Mouse (Mus musculus) neural tube, embryonic 11.5 days (tissue): ENCODE measurements around the gene Med17. TPM values are rescaled to one million over a fixed set of nuclear protein-coding genes. Genes with fewer than 3 reads are reported as not detected.
"Not testable (repeated sequence)": the region's sequence is repeated elsewhere in the genome, so short reads cannot be mapped to it uniquely, and the experiment has no call there.

Source experiments
- ATAC-seq: fragments of 200-750 bp; cut with Nextera tagmentation; 2 replicates; pipeline ENCODE4 v1.8.0; 2017; ENCODE audit warnings: moderate number of reproducible peaks, mild to moderate bottlenecking, moderate TSS enrichment, moderate library complexity; ENCODE audit not compliant: insufficient read depth, low FRiP score, low TSS enrichment
- DNase-seq: peaks from one replicate; pipeline ENCODE4 v3.0.0-alpha.2; 2015; ENCODE audit warnings: low spot score
- H3K27ac ChIP-seq: fragments of 300-500 bp; sonication (generic); 2 replicates; pipeline ENCODE4 v1.5.1; 2014; ENCODE audit warnings: low read depth, mild to moderate bottlenecking, low read length
- H3K27me3 ChIP-seq: fragments of 300-500 bp; sonication (generic); 2 replicates; pipeline ENCODE4 v1.6.1; 2014; ENCODE audit warnings: mild to moderate bottlenecking, low read length, mixed read lengths; ENCODE audit not compliant: control insufficient read depth, insufficient read depth
- H3K36me3 ChIP-seq: fragments of 300-500 bp; sonication (generic); 2 replicates; pipeline ENCODE4 v1.6.1; 2014; ENCODE audit warnings: mild to moderate bottlenecking, low read length, moderate library complexity, mixed read lengths; ENCODE audit not compliant: control insufficient read depth, insufficient read depth
- H3K4me1 ChIP-seq: fragments of 300-500 bp; sonication (generic); 2 replicates; pipeline ENCODE4 v1.6.1; 2014; ENCODE audit warnings: low read length, mixed read lengths; ENCODE audit not compliant: control insufficient read depth, insufficient read depth
- H3K4me2 ChIP-seq: fragments of 300-500 bp; sonication (generic); 2 replicates; pipeline ENCODE4 v1.6.1; 2014; ENCODE audit warnings: low read depth, mild to moderate bottlenecking, moderate library complexity
- H3K4me3 ChIP-seq: fragments of 300-500 bp; sonication (generic); 2 replicates; pipeline ENCODE4 v1.5.1; 2014; ENCODE audit warnings: low read depth, low read length
- H3K9ac ChIP-seq: fragments of 300-500 bp; sonication (generic); 2 replicates; pipeline ENCODE4 v1.6.1; 2014; ENCODE audit warnings: mild to moderate bottlenecking, low read length
- H3K9me3 ChIP-seq: fragments of 300-500 bp; sonication (generic); 2 replicates; pipeline ENCODE4 v1.6.1; 2016; ENCODE audit warnings: low read length; ENCODE audit not compliant: control insufficient read depth
- WGBS: fragments of 180-500 bp; shearing (Covaris S2); extraction: QIAGEN DNeasy Blood & Tissue Kit; methylation state at CpG from one replicate; pipeline ENCODE4 v1.1.7; 2014; 5-methylcytosine and 5-hydroxymethylcytosine counted together
- polyA plus RNA-seq: library from polyadenylated mRNA; unstranded; fragments of >200 nt; fragmentation: Nextera tagmentation; extraction: Ambion mirVana; gene quantifications from 2 replicates; pipeline ENCODE4 v1.2.1, GENCODE M21; 2014

Med17 gene
- 47.9 and 52.4 TPM in 2 replicates for polyA plus RNA-seq

- ATAC-seq, result peak; percentile 97
- Histone ChIP-seq H3K9ac (peak within 1 kb of the TSS; percentile 91), H3K9me3 (no peaks in the 10 kb centered on the region), H3K4me2 (peak within 1 kb of the TSS; percentile 76), H3K27me3 (no peaks in the 10 kb centered on the region), H3K4me1 (peaks cover 9% of the 10 kb centered on the region; the same call in 1 of the 2 replicates), H3K27ac (peak within 1 kb of the TSS; percentile 61), H3K4me3 (peak within 1 kb of the TSS; percentile 77), H3K36me3 (no peaks in the 10 kb centered on the region)
- 1% methylated on average over 57 of the region's 57 CpGs for WGBS
- DNase-seq, result peak; percentile 95
These were observed at the start of gene Med17 for GRCm38 (mm10) chr9:15279649-15280490. Med17 (minus strand) TSS chr9:15279931.

DNA sequence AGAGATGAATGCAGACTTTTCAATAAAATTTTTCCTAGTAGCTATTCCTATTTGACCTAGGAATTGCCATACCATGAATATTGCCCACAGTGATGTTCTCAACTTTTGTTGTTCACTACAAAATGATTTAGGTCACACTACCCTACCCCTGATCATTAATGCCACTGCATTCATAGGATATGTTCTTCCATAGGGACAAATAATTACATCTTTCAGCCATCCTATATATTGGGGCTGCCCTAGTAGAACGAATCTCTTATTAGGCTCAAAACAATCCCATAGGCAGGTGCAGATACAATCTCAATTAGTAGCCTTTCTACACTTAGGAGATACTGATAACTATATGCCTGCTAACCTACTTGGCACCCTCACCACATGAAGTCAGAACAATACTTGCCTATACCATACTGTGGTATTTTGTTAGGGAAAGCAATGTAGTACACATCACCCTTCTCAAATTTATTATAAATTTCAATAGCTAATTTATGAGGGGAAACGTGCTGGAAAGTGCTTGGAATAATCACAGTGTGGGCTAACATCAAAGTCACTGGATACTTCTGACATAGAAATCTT is 38.5 kb upstream of the Med17 start:
- H3K9ac ChIP-seq, result no peak overlapping the region
- no peak overlapping the region for H3K4me3 ChIP-seq
- no peaks in the 10 kb centered on the region for H3K27me3 ChIP-seq
- no peaks in the 10 kb centered on the region for H3K4me1 ChIP-seq
- WGBS, result 86% methylated on average over 2 of the region's 2 CpGs
- no peak overlapping the region for H3K27ac ChIP-seq
- peaks cover 23% of the 10 kb centered on the region for H3K36me3 ChIP-seq
- ATAC-seq (0 out of 2 replicates have a peak, but pooled peaks have one; percentile 20), DNase-seq (no peak)
- no peaks in the 10 kb centered on the region for H3K9me3 ChIP-seq
- H3K4me2 ChIP-seq, result no peak overlapping the region

GRCm38 (mm10) chr9:15317223-15318169 is 37.8 kb upstream of the Med17 start:
- 63% methylated on average over 5 of the region's 5 CpGs for WGBS
- Histone ChIP-seq H3K9me3 (no peaks in the 10 kb centered on the region), H3K27ac (no peak overlapping the region), H3K4me2 (no peak overlapping the region), H3K9ac (no peak overlapping the region), H3K4me3 (no peak overlapping the region), H3K36me3 (peaks cover 27% of the 10 kb centered on the region), H3K4me1 (no peaks in the 10 kb centered on the region), H3K27me3 (no peaks in the 10 kb centered on the region)
- ATAC-seq (no peak), DNase-seq (no peak)

DNA sequence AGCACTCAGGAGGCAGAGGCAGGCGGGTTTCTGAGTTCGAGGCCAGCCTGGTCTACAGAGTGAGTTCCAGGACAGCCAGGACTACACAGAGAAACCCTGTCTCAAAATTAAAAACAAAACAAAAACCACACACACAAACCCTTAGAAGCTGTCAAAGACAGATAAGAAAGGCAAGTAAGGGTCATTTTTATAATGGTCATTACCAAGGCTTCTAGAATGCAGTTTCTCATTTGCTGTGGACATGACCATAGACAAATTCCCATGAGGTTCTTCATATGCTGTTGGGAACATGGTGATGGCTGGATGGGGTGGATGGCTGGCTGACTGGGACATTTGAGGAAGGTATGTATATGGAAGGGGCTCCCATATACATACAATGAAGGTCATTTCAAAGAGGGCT is 36.6 kb upstream of the Med17 start:
- H3K4me2 ChIP-seq, H3K4me1 ChIP-seq, DNase-seq, H3K27me3 ChIP-seq, H3K9me3 ChIP-seq, ATAC-seq, H3K9ac ChIP-seq, H3K27ac ChIP-seq, H3K4me3 ChIP-seq: not testable (repeated sequence)
- WGBS, result 85% methylated on average over 1 of the region's 2 CpGs
- H3K36me3 ChIP-seq, result peaks cover 28% of the 10 kb centered on the region

DNA sequence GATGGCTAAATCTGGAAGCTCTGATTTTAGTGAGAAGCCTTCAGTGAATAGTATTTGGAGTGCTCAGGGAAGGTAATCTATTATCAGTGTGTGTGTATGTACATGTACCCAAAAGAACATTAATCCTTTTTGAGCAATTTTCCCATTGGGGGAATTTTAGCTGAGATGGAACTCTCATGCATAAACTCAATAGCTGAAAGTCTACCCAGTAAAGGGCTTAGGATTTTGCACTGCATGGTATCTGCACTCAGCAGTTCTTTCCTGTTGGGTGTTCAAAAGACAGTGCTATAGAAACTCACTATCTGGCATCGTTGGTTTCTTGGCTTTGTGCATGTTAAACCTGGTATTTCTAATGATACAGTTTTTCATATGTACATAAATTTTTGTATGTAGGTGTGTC is 34.9 kb upstream of the Med17 start:
- Histone ChIP-seq H3K27me3 (no peaks in the 10 kb centered on the region), H3K4me3 (no peak overlapping the region), H3K9ac (no peak overlapping the region), H3K4me2 (no peak overlapping the region), H3K36me3 (peaks cover 30% of the 10 kb centered on the region), H3K27ac (no peak overlapping the region), H3K4me1 (no peaks in the 10 kb centered on the region), H3K9me3 (no peaks in the 10 kb centered on the region)
- 100% methylated on average over 1 of the region's 1 CpGs for WGBS
- DNase-seq, result no peak
- no peak for ATAC-seq

DNA sequence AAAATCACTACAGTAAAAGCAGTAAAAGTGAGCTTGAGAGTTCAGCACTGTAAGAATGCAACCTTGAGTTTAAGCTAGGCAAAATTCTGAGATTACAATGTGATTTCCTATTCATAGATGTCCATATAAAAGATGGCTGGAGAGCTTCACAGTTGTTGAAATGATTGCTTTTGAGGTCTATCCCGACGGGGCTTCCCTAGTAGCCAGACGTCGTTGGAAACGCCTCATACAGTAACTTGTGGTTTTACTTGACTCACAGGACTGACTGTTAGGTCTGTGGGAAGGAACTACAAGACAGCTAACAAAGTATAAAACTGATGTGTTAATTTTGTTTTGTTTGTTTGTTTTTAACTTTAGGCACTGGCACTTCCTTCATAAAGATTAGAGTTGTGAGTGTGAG is 33.9 kb upstream of the Med17 start:
- ATAC-seq, result no peak
- H3K36me3 ChIP-seq, result peaks cover 33% of the 10 kb centered on the region

DNA sequence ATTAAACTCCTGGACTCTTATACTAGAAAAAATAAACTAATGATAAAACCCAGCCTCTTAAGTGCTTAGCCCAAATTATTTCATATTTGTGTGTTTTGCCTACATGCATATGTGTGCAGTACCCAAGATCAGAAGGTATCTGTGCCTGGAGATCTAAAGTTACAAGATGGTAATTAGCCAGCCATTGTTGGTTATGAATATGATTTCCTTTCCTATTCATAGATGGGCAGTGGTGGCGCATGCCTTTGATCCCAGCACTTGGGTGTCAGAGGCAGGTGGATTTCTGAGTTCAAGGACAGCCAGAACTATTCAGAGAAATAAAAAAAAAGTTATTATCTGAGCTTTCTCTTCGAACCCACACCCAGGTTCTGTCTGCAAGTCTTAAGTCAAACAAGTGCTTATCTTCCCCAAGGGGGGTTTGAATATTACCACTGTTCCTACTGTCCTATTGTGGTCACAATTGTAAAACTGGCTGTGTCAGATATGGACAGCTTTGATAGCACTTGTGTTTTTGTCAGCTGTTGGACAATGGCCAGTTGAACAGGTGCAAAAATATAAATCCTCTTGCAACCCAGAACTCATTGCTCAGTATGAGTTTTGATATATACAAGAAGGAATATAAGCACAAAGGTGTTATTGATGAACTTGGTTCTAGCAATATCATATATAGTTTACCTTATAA is 32.5 kb upstream of the Med17 start:
- WGBS, result 93% methylated on average over 2 of the region's 2 CpGs
- Histone ChIP-seq H3K4me1 (peaks cover 10% of the 10 kb centered on the region; the same call in 1 of the 2 replicates), H3K9me3 (no peaks in the 10 kb centered on the region), H3K27ac (no peak overlapping the region), H3K9ac (no peak overlapping the region), H3K27me3 (no peaks in the 10 kb centered on the region), H3K4me3 (no peak overlapping the region), H3K4me2 (no peak overlapping the region), H3K36me3 (peaks cover 33% of the 10 kb centered on the region)
- DNase-seq (no peak), ATAC-seq (no peak)

More for the DNA sequence above, 33.9 kb upstream of the Med17 start:
- 90% methylated on average over 5 of the region's 5 CpGs for WGBS
- no peak for DNase-seq
- Histone ChIP-seq H3K27ac (no peak overlapping the region), H3K9me3 (no peaks in the 10 kb centered on the region), H3K4me2 (no peak overlapping the region), H3K4me3 (no peak overlapping the region), H3K27me3 (no peaks in the 10 kb centered on the region), H3K9ac (no peak overlapping the region), H3K4me1 (0 out of 2 replicates have a peak, but pooled peaks cover 4% of the 10 kb centered on the region)

DNA sequence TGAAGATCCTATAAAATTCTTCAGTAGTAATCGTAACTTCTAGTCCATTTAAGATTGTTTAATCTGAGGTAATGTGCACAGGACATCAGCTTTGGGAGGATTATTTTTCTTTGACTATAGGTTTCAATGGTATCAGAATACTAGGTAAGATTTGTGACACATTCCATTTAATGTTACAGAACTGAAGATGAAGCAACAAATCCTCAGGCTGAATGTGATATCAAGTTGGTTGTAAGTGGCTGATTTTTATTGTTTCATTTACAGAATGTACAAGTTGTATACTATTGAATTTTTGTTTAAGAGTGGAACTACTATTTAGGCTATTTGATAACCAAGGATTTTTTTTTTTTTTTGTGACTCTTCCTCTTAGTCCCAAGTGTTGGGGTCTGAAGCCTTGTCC is 30.4 kb upstream of the Med17 start:
- Histone ChIP-seq H3K27me3 (no peaks in the 10 kb centered on the region), H3K9ac (no peak overlapping the region), H3K4me3 (no peak overlapping the region), H3K27ac (no peak overlapping the region), H3K4me1 (peaks cover 15% of the 10 kb centered on the region; the same call in 1 of the 2 replicates), H3K9me3 (no peaks in the 10 kb centered on the region), H3K36me3 (peaks cover 28% of the 10 kb centered on the region), H3K4me2 (no peak overlapping the region)
- DNase-seq, result no peak
- 94% methylated on average over 1 of the region's 1 CpGs for WGBS
- ATAC-seq, result no peak
